Mouse (Mus musculus): Measurements from ENCODE around the gene Hist1h2aa.

The Hist1h2aa gene

DNA sequence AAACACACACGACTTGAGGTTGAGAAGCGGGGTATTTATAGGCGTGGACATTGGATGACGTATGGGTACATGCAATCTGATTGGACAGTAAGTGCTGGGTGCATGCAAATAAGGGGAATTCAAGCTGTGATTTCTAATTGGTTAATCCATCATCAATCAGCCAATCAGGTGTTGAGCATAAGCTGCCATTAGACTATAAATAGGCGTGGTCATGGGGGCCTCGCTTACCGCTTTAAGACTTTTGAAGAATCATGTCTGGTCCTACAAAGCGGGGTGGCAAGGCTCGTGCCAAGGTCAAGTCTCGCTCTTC lies at the start of gene Hist1h2aa:
Gene Hist1h2aa, plus strand, starts transcription at position 252 of the 310 bp plus-strand sequence.
- no peak for DNase-seq (ENCODE audit: low read depth, low spot score)

DNA sequence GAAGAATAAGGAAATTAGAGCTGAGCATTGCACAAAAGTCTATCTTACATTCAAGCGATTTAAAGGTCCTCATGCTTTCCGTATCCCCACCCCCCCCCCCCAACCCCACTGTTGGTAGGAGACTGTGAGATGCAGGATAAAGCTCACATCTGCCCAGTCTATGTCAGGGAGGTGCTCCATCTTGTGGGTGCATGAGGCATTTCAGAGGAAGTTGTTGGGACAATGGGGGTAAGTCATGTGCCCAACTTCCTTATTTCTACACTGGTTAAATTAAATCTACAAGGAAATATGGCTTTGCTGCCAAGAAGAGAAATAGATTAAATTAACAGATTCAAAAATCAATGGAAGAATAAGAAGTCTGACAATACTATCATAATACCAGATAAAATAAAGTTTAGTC lies 48.7 kb upstream of the Hist1h2aa start:
- DNase-seq (ENCODE audit: low read depth, low spot score), result peak; percentile 65

GRCm38 (mm10) chr13:23887026-23887725 lies 47.1 kb upstream of the Hist1h2aa start:
- DNase-seq (ENCODE audit: low read depth, low spot score), result no peak

DNA sequence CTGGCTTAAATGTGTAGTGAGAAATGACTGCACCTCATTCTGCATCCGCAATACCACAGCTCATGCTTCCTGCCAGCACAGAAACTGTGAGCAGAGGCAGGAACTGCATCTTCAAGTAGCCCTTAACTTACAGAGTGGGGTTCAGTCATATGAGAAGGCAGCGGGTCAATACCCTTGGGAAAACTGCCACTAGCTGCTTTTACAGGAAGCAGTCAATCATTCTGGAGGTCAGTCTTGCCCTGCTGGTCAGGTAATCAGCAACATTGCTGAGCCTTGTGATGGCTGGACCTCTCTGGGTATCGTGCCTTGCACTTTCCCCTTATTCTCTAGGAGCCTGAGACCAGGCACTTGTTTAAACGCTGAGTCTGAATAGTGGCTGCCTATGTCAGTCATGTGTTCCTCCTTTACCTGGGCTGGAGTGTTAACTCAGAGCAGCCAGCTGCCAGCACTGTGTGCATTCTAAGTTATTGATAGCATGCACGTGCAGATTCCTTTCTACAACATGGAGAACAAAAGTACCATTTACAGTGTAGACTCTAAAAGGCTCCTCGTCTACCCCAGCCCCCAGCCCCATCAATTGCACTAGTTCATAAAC lies 45.2 kb upstream of the Hist1h2aa start:
- DNase-seq (ENCODE audit: low read depth, low spot score), result no peak

DNA sequence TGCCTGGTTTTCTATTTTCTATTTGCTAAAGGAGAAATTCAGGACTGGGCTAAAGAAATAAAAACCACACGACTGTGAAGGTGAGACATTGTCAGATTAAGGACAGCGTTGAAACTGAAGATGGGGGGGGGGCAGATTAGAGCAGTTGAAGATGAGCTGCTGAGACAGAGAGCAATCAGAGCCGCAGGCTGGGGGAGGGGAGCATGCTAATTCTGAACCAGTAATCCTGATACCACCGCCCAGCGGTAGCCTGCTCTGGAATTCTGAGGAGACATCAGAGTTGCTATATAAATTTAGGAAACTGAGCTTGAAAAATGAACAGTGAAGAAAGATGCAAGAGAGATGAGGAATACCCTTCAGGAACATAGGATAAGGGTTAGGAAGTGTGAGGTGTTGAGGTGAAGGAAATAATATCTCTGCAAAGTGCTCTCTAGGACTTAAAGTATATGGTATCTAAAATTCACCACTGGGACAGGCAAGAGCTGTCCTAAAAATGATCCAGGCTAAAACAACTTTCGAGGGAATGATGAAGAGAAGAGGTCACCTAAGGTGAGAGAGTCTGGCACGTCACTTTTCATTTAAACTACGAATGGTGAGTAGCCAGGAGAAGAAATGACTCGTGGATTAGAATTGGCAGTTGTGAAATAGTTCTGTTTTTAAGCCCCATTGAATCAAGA lies 41.5 kb upstream of the Hist1h2aa start:
- DNase-seq (ENCODE audit: low read depth, low spot score), result no peak

- no peak for DNase-seq (ENCODE audit: low read depth, low spot score)
Measured at GRCm38 (mm10) chr13:23893269-23893593, 41.0 kb upstream of the Hist1h2aa start.

- DNase-seq (ENCODE audit: low read depth, low spot score), result no peak
Measured at GRCm38 (mm10) chr13:23898242-23898641, 36.0 kb upstream of the Hist1h2aa start.

DNA sequence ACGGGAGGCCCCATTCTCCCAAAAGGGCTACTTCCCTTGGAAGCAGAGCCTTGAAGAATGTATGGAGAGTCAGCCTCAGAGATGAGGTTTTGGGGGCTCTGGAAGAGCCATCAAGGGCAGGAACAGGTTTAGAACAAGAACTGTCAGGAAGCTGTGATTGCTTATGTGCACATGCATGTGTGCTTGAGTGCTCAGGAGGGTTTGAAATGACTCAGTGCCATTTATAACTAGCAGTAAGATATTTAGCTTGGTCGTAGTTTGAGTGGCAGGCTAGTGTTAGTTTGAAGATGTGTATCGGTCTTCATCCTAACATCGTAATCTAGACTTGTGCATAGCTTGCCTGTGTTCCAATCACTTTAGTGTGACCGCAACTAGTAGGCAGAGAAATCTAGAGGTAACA lies 27.4 kb upstream of the Hist1h2aa start:
- DNase-seq (ENCODE audit: low read depth, low spot score), result peak; percentile 50

GRCm38 (mm10) chr13:23910121-23910520 lies 24.1 kb upstream of the Hist1h2aa start:
- DNase-seq (ENCODE audit: low read depth, low spot score), result no peak

- DNase-seq (ENCODE audit: low read depth, low spot score), result peak; percentile 81
Measured at GRCm38 (mm10) chr13:23911335-23911734, 22.9 kb upstream of the Hist1h2aa start.

- DNase-seq (ENCODE audit: low read depth, low spot score), result peak; percentile 15
Measured at GRCm38 (mm10) chr13:23913791-23914306, 20.4 kb upstream of the Hist1h2aa start.

GRCm38 (mm10) chr13:23914376-23915167 lies 19.7 kb upstream of the Hist1h2aa start, which contains the start of gene Slc17a4:
Gene Slc17a4, minus strand, starts transcription at chr13:23915009.
- no peak for DNase-seq (ENCODE audit: low read depth, low spot score)

DNA sequence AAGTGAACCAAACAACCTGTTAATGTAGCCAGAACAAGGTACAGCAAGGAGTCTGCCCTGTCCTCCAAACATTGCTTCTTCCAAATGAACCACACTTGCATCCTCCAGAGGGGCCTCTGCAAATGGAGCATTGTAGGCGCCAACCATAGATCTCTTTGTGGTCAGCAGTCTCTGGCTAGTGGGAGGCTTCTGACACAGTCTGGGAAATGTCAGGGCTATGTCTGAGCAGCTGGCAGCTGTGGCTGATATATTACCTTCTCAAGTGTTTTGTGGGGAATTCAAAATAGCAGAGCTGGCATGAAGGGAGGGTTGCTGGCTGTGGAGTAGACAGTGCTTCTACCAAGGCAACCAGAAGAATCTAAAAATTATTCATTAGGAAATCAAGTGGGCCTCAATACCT lies 18.1 kb upstream of the Hist1h2aa start:
- no peak for DNase-seq (ENCODE audit: low read depth, low spot score)

- no peak for DNase-seq (ENCODE audit: low read depth, low spot score)
Measured at GRCm38 (mm10) chr13:23917674-23918073, 16.6 kb upstream of the Hist1h2aa start.

- no peak for DNase-seq (ENCODE audit: low read depth, low spot score)
Measured at GRCm38 (mm10) chr13:23925792-23926191, 8.5 kb upstream of the Hist1h2aa start.

- DNase-seq (ENCODE audit: low read depth, low spot score), result no peak
Measured at GRCm38 (mm10) chr13:23928637-23929036, 5.6 kb upstream of the Hist1h2aa start.

GRCm38 (mm10) chr13:23930461-23930860 lies 3.8 kb upstream of the Hist1h2aa start:
- DNase-seq (ENCODE audit: low read depth, low spot score), result no peak

- DNase-seq (ENCODE audit: low read depth, low spot score), result no peak
Measured at GRCm38 (mm10) chr13:23930904-23931303, 3.4 kb upstream of the Hist1h2aa start.

GRCm38 (mm10) chr13:23933421-23934210 lies 646 bp upstream of the Hist1h2aa start, which contains the start of gene Hist1h2ba:
Gene Hist1h2ba, minus strand, starts transcription at chr13:23934156.
- no peak for DNase-seq (ENCODE audit: low read depth, low spot score)

DNA sequence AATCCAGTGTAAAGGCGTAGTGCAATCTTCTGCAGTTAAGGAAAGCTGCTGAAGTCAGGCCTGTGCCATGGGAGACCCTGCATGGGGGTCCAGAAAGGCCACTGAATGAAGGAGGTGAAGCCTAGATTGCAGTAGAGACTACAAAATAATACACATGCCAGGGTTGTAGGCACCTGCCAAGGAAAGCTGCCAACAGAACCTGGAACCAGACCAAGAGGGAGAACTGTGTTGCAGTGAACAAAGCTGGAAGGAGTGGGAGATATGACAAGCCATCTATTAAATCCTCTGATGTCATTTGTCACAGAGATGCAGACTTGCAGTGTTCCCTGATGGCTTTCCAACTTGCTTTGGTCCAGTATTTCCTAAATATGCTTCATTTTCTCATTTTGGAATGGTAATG lies 4.4 kb downstream of the Hist1h2aa start:
- DNase-seq (ENCODE audit: low read depth, low spot score), result no peak

GRCm38 (mm10) chr13:23940291-23940690 lies 6.0 kb downstream of the Hist1h2aa start:
- no peak for DNase-seq (ENCODE audit: low read depth, low spot score)
